Mouse (Mus musculus) adrenal gland, adult (tissue): ENCODE data around the gene Anxa3.

ENCODE experiments used
- DNase-seq, 2 experiments: peaks; one replicate each; pipeline ENCODE4 v3.0.0; 2022 to 2023; ENCODE audit warnings: low spot score in 1 of 2; ENCODE audit not compliant: inconsistent age in 2 of 2

Gene Anxa3

GRCm38 (mm10) chr5:96792936-96793718, at the start of gene Anxa3:
TSS of gene Anxa3 (plus strand) at chr5:96793339.
- DNase-seq = peak; percentile 47 to 61

DNA sequence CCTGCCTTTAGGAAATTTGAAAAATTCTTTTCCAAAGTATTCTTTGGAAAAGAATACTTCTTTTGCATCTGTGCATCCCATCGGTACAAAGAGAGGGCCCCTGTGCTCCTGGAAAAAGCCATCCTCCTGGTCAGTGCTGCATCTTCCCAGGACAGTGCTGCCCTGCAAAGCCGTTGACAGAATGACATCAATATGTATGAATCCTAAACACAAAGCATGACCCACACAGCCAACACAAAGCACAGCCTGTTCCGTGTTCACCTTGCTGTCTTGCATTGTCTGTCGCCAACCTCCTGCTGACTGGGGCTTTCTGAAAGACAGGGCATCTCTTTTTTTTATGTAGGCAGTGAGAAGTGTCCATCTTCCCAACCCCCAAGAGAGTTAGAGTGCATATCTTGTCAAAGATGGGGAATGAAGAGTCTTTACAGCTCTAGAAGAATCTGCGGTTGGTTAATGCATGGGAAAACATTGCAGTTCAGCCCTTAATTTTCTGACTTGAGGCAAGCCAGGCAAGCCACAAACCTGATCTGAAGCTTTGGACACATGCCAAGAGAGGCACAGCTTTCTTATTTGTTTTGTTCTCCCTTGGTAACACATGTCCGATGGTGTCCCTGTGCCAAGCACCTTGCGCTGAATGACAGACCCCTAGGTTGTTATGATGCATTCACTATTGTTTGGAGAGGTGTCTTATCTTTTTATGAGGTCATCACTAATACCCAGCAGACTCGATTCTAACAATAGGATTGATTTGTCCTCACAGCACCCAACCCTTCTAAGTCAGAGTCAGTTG, 45.7 kb upstream of the Anxa3 start:
- no peak for DNase-seq

DNA sequence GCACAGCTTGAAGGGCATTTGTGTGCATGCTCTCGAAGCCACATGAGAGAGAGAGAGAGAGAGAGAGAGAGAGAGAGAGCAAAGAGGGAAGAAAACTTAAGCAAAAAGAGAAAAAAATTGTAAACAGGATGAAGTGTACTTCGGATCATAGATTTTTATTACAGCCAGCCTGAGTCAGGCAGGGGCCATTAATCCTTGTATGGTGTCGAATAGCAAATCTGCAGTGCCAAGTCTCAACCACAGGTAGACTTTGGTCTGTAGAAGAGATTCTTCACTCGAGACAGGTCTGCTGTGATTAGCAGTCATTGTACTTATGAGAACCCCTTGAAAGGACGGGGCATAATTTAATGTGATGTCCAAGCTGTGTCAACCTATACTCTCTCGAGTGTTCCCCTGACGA, 35.5 kb upstream of the Anxa3 start:
- no peak for DNase-seq

DNA sequence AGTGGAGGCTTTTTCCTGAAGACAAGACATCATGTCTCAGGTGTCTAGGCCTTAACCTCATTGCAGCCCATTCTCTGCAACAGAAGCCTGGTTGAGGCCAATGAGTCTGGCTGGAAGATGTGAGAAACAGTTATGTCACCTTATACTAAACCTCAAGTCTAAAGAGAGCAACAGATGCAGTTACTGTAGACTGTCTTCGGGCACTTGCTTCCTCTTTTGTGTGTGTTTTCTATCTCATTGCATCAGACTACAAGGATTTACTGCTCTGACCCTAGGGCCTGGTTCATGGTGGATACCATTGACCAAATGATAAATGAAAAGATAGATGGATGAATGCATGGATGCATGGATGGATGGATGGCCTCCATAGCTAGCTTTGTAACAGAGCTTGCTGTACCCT, 31.1 kb upstream of the Anxa3 start:
- DNase-seq = no peak

DNA sequence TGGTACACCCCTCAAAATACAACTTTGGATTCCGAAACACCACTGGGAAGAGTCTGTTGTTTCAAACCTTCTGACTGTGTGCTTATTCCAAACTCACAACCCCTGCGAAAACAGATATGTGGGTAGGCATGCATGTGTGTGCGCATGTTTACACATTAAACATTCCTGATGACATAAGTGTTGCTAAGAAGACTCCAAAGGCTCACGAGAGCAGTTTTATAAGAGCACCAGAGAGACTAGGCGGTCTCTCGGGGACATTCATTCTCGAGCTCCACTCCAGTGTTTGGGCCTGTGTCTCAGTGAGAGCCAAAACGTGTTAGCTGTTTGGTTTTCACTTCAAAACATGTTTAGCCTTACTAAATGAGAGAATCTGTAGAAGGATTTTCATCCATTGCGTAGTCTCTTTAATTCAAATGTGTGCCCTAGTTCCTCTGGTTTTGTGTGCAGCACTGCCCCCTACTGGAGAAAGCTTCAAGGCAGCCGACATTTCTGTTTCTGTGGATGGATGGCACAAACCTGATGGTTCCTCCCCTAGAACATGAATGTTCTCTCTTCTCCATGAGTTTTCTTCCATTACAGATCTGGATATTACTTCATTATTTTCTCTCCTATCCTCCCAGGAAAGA, 24.2 kb upstream of the Anxa3 start:
- peak; percentile 42 to 85 for DNase-seq

DNA sequence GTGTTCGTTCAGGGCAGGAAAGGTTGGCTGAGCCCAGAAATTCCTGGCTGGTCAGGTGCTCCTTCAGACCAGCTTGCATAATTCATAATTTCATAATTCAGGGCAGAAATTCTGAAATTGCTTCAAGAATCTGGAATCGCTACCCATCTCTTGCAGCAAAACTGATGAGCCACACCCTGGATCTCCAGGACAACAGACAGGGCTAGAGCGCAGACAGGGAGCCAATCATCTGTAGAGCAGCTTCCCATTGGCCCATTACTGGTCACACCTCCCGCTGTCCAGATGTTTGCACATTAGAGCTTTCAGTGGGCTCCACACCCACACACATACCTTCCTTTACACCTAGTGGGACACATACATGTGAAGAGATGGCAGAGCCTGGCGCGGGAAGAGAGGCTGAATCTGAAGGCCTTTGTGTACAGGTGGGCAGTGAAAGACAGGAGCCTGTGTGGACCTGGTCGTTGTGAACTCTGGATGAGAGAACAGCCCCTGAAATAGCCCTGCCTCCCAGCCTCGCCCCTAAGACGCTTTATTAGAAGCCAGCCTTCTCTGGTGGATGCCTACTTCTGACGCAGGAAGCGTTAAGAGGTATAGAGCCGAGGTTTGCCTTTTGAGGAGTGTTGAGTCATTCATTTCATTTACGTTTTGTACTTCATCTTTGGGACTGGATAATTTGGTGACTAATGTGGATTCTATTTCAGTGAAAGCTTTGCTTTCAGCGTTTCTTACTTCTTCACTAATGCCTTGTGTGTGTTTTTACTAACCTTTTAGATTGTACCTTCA, 9.4 kb upstream of the Anxa3 start:
- DNase-seq = no peak

DNA sequence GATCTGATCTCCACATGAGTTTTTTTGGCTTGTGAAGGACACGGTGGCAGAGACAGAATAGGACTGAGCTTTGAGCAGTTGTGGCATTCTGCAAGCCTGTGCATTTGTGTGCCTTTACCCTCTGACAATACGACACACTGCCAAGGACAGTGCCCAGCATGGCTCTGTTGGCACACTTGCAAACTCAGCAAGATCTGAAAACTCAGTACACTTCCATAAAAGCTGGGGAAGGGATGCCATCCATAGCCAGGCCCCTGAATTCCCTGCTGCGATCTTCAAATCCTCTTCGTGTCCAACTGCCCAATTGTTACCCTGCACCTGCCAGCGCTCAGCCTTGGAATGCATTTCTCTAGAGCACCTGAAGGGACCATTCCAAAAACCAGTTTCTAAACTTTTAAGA, 8.0 kb upstream of the Anxa3 start:
- DNase-seq = no peak

DNA sequence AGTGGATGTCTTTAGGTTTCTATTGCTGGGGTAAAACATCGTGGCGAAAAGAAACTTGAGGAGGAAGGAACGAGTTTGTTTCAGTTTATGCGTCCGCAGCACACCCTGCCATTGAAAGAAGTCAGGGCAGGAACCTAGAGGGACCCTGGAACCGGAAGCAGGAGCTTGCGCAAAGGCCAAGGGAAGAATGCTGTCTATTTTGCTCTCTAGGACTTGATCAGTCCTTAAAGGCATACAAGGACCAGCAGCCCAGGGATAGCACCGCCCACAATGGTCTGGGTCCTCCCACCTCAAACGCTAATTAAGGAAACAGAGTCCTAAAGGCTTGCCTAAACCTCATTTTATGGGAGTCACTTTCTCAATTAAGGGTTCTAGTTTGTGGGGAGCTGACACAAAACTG, 717 bp upstream of the Anxa3 start:
- DNase-seq = peak; percentile 25 to 51

GRCm38 (mm10) chr5:96793953-96794635, 955 bp downstream of the Anxa3 start:
- DNase-seq = no peak

DNA sequence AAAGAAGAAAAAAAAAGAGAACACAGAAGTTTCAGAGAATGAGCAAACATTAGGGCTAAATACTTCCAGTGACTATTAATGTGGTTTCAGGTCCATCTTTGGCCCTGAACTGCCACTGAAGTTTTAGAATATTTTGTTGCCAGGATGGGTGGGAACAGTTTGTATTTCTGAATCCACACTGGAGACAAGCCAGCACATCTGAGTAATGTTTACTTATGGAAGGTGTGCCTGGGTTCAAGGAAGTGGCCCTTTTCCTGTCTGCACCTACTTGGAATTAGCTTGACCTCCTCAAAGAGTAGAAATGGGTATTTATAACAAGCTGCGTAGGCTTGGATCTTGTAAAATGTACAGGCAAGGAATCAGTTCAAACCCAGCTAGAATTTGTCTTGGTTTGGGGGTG, 2.6 kb downstream of the Anxa3 start:
- peak in 1 of 2 experiments; percentile 48 for DNase-seq

- DNase-seq = no peak
These were observed 4.3 kb downstream of the Anxa3 start for GRCm38 (mm10) chr5:96797465-96797864.

DNA sequence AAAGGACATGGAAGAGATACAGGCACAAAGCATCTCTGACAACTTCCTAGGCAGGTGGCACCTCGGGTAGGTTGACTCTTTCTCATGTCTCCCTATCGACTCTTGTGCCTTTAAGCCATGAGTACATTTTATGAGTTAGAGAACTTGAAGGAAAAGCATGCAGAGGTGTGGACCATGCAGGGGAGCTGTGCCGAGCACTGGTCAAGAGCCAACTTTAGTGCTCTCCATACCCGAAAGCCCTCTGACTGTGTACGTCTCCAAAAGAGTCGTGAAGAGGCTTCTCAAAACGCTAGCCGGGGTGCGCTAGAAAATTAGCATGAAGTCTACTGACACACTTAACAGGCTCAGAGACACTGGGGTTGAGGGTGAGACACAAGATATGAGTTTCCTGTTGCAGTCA, 6.0 kb downstream of the Anxa3 start:
- no peak for DNase-seq

DNA sequence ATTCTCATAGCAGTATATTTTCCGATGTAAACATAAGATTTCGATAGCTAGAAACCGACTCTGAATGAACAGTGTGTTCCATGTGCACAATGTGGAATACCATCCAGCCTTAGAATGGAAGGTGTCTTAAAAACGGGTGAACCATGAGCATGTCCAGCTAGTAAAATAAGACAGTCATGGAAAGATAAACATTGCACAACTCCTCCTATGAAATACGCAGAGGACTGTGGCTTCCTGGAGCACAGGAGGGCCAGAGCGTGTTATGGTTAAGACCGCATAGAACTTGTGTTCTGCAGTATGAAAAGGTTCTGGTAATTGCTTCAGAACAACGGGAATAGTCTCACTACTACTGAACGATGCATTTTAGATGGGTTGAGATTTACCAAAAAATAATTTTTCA, 6.8 kb downstream of the Anxa3 start:
- DNase-seq = no peak

DNA sequence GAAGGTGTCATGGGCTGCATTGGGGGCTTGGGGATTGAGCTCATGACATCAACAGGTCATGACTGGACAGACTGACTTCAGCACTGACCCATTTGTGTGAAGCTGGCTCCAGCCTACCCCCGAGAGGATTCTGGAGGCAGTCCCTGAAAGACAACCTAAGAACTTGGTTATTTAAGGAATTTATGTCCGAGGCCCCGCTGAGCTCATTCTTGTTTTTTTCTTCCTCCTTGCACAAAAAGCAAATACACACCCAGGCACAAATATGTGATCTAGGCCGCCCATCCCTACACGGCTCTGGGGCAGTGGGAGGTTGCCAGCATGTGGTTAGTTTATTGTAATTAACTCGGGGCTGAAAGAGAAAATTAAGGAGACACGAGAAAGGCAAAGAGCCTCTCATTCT, 9.0 kb downstream of the Anxa3 start:
- DNase-seq = no peak

DNA sequence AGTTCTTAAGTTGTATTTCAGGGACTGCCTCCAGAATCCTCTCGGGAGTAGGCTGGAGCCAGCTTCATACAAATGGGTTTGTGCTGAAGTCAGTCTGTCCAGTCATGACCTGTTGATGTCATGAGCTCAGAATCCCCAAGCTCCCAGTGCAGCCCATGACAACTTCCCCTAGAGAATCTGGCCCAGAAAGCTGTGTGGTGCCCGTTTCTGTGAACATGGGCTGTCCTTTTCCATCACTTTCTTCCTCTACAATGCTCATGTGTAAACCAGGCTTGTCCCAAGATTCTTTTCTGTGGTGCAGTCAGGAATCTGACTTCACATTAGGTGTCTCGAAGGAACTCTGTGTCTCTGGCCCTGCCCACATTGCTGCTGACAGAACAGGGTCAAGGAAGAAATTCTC, 10.0 kb downstream of the Anxa3 start:
- peak; percentile 34 to 53 for DNase-seq

GRCm38 (mm10) chr5:96804304-96804703, 11.2 kb downstream of the Anxa3 start:
- DNase-seq = peak; percentile 37 to 72

- no peak for DNase-seq
These were observed 11.7 kb downstream of the Anxa3 start for GRCm38 (mm10) chr5:96804813-96805212.

DNA sequence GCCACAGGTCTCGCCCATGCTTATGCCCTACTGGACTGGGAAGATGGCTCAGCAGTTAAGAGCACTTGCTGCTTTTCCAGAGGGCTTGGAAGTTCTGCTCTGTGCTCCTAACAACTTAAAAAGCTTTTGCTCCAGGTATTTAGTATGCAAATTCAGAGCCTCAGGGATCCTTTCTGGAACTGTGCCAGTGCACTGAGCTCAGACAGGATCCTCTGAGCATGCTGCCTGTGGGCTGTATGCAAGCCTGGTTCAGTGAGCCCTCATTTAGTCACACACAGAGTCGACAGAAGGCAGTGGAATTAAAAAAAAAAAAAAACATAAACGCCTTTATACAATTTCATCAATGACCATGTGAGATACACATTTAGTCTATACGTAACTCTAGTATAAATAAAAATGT, 17.5 kb downstream of the Anxa3 start:
- no peak for DNase-seq

DNA sequence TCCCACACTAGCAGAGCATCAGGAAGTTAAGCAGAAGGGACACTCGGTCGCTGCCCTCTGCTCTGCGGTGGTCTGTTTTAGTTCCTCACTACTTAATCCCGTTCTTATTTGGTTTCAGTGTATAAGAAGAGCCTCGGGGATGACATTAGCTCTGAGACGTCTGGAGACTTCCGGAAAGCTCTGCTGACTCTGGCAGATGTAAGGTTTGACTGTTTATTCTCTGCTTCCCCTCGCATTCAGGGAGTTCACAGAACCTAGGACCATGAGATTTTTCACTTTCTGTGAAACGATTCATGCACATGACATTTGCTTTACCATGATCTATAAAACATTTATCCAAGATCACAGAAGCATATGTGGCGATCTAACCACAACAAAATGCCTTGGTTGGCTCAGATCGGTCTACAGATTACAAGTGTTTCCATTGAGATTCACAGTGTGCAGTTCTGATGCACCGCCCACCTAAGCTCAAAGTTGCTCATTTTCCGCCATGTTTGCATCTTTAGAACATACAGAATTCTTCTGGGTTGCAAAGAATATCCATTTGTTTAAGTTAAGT, 31.7 kb downstream of the Anxa3 start:
- DNase-seq = no peak

GRCm38 (mm10) chr5:96827176-96827575, 34.0 kb downstream of the Anxa3 start:
- DNase-seq = no peak
